Mouse (Mus musculus) intestine, embryonic 14.5 days (tissue): ENCODE measurements around the gene Cyp46a1. TPM values are rescaled to one million over a fixed set of nuclear protein-coding genes. Genes with fewer than 3 reads are reported as not detected.

Experiments
- ATAC-seq: fragments of 200-750 bp; cut with Nextera tagmentation; replicated peaks from 2 replicates; pipeline ENCODE4 v1.8.0; 2017; ENCODE audit warnings: low read depth, moderate number of reproducible peaks, moderate TSS enrichment, moderate library complexity; ENCODE audit not compliant: low FRiP score, low TSS enrichment
- DNase-seq: peaks from one replicate; pipeline ENCODE4 v3.0.0-alpha.2; 2018; ENCODE audit warnings: low spot score
- H3K27ac ChIP-seq: fragments of 300-500 bp; sonication (generic); 2 replicates; pipeline ENCODE4 v1.5.1; 2014; ENCODE audit warnings: low read depth, mild to moderate bottlenecking, control low read depth
- H3K27me3 ChIP-seq: fragments of 300-500 bp; sonication (generic); replicated peaks from 2 replicates; pipeline ENCODE4 v1.6.1; 2014; ENCODE audit warnings: low read length, control low read depth; ENCODE audit not compliant: control insufficient read depth, insufficient read depth
- H3K36me3 ChIP-seq: fragments of 300-500 bp; sonication (generic); 2 replicates; pipeline ENCODE4 v1.6.1; 2014; ENCODE audit warnings: low read length, control low read depth; ENCODE audit not compliant: control insufficient read depth, insufficient read depth
- H3K4me1 ChIP-seq: fragments of 300-500 bp; sonication (generic); replicated peaks from 2 replicates; pipeline ENCODE4 v1.6.1; 2014; ENCODE audit warnings: low read length, control low read depth, mixed read lengths; ENCODE audit not compliant: control insufficient read depth, insufficient read depth
- H3K4me2 ChIP-seq: fragments of 300-500 bp; sonication (generic); 2 replicates; pipeline ENCODE4 v1.6.1; 2014; ENCODE audit warnings: low read length
- H3K4me3 ChIP-seq: fragments of 300-500 bp; sonication (generic); 2 replicates; pipeline ENCODE4 v1.5.1; 2014; ENCODE audit warnings: low read depth, low read length, control low read depth, mixed read lengths
- H3K9ac ChIP-seq: fragments of 300-500 bp; sonication (generic); 2 replicates; pipeline ENCODE4 v1.6.1; 2014; ENCODE audit warnings: mild to moderate bottlenecking, low read length
- H3K9me3 ChIP-seq: fragments of 300-500 bp; sonication (generic); 2 replicates; pipeline ENCODE4 v1.6.1; 2016; ENCODE audit warnings: low read length, control low read depth; ENCODE audit not compliant: control insufficient read depth
- WGBS: fragments of 180-500 bp; shearing (Covaris S2); extraction: QIAGEN DNeasy Blood & Tissue Kit; methylation state at CpG from one replicate; pipeline ENCODE4 v1.1.7; 2014; 5-methylcytosine and 5-hydroxymethylcytosine counted together
- polyA plus RNA-seq: library from polyadenylated mRNA; unstranded; fragments of >200 nt; fragmentation: Nextera tagmentation; extraction: Ambion mirVana; gene quantifications from 2 replicates; pipeline ENCODE4 v1.2.1, GENCODE M21; 2014

Cyp46a1 gene
- polyA plus RNA-seq, 1 experiment from 2014 or later: 4.7 TPM

DNA sequence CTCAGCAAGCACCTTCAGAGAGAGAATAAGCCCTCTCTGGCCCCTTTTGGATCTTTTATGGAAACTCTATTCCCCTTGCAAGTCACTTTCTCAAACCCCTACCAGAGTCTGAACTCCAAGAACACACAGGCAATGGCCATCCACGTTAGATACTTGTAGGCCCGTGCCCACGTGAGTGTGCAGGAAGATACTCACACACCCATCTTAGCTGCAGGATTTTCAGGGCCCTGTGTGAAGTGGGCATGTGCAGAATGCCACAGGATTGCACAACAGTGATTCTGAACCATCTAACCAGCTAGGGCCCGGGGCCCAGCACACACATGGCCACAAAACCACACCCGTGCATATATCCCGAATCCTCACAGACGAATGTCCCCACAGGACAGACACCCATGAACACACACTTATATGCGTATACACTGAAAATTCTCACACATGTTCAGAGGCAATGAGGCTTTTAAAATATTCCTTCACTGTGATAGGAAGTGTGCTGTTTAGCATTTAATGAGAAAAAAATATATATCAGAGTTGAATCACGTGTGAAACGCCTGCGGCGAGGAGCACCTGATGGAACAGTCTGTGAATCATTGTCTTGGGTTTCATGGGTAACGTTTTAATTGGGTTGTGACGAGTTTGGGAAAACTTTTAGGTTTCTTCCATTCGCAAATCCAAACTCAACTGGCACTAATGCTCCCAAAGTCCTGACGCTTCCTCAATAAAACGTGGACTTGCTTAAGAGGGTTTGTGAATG lies 60.5 kb downstream of the Cyp46a1 start:
- H3K27ac ChIP-seq: no peak overlapping the region
- H3K36me3 ChIP-seq: no peaks in the 10 kb centered on the region
- no peak overlapping the region for H3K4me2 ChIP-seq
- H3K9me3 ChIP-seq: no peaks in the 10 kb centered on the region
- 88% methylated on average over 17 of the region's 17 CpGs for WGBS
- no peak for ATAC-seq
- DNase-seq: no peak
- H3K27me3 ChIP-seq: no peaks in the 10 kb centered on the region
- H3K4me3 ChIP-seq: no peak overlapping the region
- H3K9ac ChIP-seq: no peak overlapping the region
- peaks cover 7% of the 10 kb centered on the region; the same call in 1 of the 2 replicates for H3K4me1 ChIP-seq

GRCm38 (mm10) chr12:108395285-108395660 lies 61.1 kb downstream of the Cyp46a1 start:
- ATAC-seq (no peak), DNase-seq (no peak)
- Histone ChIP-seq H3K4me1 (peaks cover 7% of the 10 kb centered on the region; the same call in 1 of the 2 replicates), H3K4me3 (no peak overlapping the region), H3K9ac (no peak overlapping the region), H3K36me3 (no peaks in the 10 kb centered on the region), H3K4me2 (no peak overlapping the region), H3K27me3 (no peaks in the 10 kb centered on the region), H3K27ac (no peak overlapping the region), H3K9me3 (no peaks in the 10 kb centered on the region)
- WGBS: 75% methylated on average over 6 of the region's 6 CpGs

DNA sequence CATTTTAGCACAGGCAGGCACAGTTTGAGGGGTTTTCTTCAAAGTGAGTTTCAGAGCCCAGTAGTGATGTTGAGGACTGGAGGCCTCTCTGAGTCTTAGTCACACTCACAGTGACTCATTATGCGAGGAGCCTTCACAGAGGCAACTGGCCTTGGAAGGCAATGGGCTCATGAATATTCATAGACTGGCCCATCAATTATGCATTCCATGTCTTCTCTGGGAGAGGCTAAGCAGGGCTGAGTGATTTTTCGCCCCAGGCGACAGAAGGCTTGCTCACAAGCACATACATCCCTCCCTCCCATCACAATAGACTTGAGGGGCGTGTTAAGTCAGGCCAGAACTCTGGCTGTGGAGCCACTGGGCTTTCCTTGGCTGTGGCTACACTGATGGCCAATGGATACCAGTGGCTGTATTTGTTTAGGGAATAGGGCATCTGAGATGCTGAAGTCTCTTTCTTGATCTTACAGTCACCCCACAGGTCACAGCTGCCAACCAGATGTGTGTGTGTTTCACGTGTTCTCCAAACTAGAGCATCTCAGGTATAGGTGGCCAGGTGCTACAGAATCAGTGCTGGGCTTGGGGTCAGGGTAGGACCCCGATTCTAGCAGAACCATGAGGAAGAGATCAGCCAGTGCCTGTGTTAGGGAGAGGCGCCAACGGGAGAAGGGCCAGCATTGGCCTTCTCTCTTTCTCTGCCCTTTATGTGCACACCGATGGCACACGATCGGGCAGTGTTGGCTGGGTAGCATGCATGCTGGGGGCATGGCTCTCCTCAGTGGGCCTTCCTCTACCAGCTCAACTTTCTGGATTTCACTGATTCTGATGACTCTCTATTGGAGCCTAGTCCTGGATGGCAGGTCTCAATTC lies 62.1 kb downstream of the Cyp46a1 start:
- H3K9me3 ChIP-seq: no peaks in the 10 kb centered on the region
- WGBS: 84% methylated on average over 11 of the region's 11 CpGs
- ATAC-seq: no peak
- no peaks in the 10 kb centered on the region for H3K36me3 ChIP-seq
- H3K27me3 ChIP-seq: no peaks in the 10 kb centered on the region
- no peak for DNase-seq
- H3K4me1 ChIP-seq: peaks cover 7% of the 10 kb centered on the region; the same call in 1 of the 2 replicates
- H3K27ac ChIP-seq: no peak overlapping the region
- H3K9ac ChIP-seq: no peak overlapping the region
- no peak overlapping the region for H3K4me2 ChIP-seq
- no peak overlapping the region for H3K4me3 ChIP-seq

GRCm38 (mm10) chr12:108398681-108399080 lies 64.5 kb downstream of the Cyp46a1 start:
- Histone ChIP-seq H3K4me2 (no peak overlapping the region), H3K27ac (no peak overlapping the region), H3K27me3 (no peaks in the 10 kb centered on the region), H3K4me3 (no peak overlapping the region), H3K4me1 (peaks cover under 1% of the 10 kb centered on the region; the same call in 1 of the 2 replicates), H3K9me3 (no peaks in the 10 kb centered on the region), H3K9ac (no peak overlapping the region), H3K36me3 (no peaks in the 10 kb centered on the region)
- ATAC-seq (no peak), DNase-seq (no peak)
- WGBS: 81% methylated on average over 7 of the region's 7 CpGs

- ATAC-seq (no peak), DNase-seq (no peak)
- Histone ChIP-seq H3K27ac (no peak overlapping the region), H3K27me3 (no peaks in the 10 kb centered on the region), H3K36me3 (no peaks in the 10 kb centered on the region), H3K4me3 (no peak overlapping the region), H3K9me3 (no peaks in the 10 kb centered on the region), H3K4me1 (peaks cover 1% of the 10 kb centered on the region; the same call in 1 of the 2 replicates), H3K9ac (no peak overlapping the region), H3K4me2 (no peak overlapping the region)
- 88% methylated on average over 8 of the region's 8 CpGs for WGBS
These were observed 65.0 kb downstream of the Cyp46a1 start for GRCm38 (mm10) chr12:108399191-108399590.

DNA sequence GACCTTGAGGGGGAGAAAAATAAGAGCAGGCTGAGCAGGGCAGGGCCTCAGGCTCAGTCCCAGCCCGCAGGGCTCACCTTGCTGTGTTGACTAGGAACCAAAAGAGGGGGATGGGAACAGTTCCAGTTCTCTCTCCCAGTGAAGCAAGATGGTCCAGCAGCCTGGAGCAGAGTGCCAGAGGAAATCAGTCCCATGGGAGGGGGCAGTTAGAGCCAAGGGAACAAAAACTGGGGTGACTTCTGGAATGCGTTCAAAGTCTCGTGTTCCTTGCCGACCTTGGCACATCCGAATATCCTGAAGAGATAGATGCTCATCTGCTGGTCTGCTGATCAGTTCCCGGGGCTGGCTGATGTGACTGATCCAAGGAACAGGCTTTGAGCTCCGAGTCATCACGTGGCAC lies 66.8 kb downstream of the Cyp46a1 start:
- 71% methylated on average over 8 of the region's 8 CpGs for WGBS
- no peak overlapping the region for H3K4me3 ChIP-seq
- ATAC-seq: no peak

DNA sequence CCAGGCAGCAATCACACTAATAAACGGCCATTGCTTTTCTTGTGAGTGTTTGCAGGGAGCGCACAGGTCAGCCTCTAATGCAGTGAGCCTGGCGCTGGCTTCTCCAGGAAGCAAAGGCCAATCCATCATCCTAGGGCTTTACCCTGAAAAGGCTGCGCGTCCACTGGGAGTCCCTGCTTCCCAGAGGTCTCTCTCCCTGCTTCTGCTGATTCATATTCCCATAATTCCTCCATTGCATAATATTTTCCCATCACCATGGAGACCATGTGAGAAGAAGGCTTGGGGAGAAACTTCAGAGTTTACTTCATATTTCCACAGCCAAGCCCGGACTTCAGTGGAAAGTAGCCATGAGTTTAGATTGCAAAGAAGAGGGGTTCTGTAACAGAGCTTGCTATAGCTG lies 69.8 kb downstream of the Cyp46a1 start:
- H3K9ac ChIP-seq: no peak overlapping the region
- ATAC-seq (0 out of 2 replicates have a peak, but pooled peaks have one; percentile 73), DNase-seq (peak; percentile 62)
- no peaks in the 10 kb centered on the region for H3K9me3 ChIP-seq
- H3K4me2 ChIP-seq: no peak overlapping the region
- WGBS: 9% methylated on average over 6 of the region's 6 CpGs
- H3K36me3 ChIP-seq: no peaks in the 10 kb centered on the region
- peak overlapping the region; percentile 83 for H3K27ac ChIP-seq
- no peaks in the 10 kb centered on the region for H3K27me3 ChIP-seq
- peaks cover 12% of the 10 kb centered on the region; the same call in 1 of the 2 replicates for H3K4me1 ChIP-seq
- H3K4me3 ChIP-seq: no peak overlapping the region

More for the DNA sequence above, 66.8 kb downstream of the Cyp46a1 start:
- Histone ChIP-seq H3K4me2 (no peak overlapping the region), H3K27me3 (no peaks in the 10 kb centered on the region), H3K36me3 (no peaks in the 10 kb centered on the region), H3K9me3 (no peaks in the 10 kb centered on the region), H3K9ac (no peak overlapping the region), H3K27ac (no peak overlapping the region), H3K4me1 (peaks cover 7% of the 10 kb centered on the region; the same call in 1 of the 2 replicates)
- DNase-seq: no peak

DNA sequence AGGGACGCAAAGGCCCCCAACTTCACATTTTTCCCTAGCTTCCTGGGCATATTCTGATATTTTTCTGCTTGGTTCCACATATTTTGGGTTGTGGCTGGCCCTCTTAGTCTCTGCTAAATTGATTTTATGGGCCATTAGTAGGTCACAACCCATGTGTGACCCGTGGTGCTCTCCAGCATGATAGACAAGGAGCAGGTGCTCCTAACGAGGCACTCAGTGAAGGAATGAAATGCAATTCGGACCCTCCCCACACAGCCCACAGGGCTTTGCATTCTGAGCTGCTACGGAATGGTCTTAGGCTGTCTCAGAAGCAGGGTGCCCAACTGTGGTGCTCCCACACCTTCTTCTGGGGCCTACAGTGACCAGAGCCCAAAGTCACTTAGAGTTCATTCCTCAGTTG lies 74.9 kb downstream of the Cyp46a1 start:
- Histone ChIP-seq H3K27ac (no peak overlapping the region), H3K4me3 (no peak overlapping the region), H3K9me3 (no peaks in the 10 kb centered on the region), H3K4me1 (peaks cover 16% of the 10 kb centered on the region; the same call in 1 of the 2 replicates), H3K4me2 (no peak overlapping the region), H3K36me3 (no peaks in the 10 kb centered on the region), H3K27me3 (no peaks in the 10 kb centered on the region), H3K9ac (no peak overlapping the region)
- WGBS: 69% methylated on average over 5 of the region's 5 CpGs
- DNase-seq (no peak), ATAC-seq (no peak)
